ENCODE assay signal across 26 mouse cellular contexts in the genomic region with DNA sequence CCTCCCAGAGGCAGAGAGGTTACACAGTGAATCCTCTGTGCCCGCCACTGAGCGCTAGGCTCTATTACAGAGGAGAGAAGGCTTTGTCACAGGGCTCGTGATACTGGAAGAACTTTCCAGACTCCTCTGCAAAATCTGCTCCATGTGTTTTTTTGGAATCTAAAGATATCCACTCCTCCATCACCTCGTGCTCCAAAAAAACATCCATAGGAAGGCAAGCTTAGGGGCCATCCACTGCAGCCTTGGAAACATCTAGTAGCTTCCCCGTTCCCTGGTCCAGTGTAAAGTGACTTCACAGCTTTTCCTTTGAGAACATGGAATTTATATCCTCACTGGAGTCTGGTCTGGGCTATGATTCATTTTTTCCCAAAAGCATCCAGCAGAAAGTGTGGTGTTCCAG.
DNase-seq lines count a peak whose midpoint lies in the region; ATAC-seq lines count a peak whose summit lies in the region.
"Had no signal": no experiment of that assay in that cellular context is flagged by ENCODE, and none has a peak within 500 bp of the region (broad histone marks: within the 10 kb centered on the region; RNA-seq: fewer than 3 reads in every experiment).

No protein-coding gene starts in this region.

- no peak overlapping the region for H3K27ac ChIP-seq in hindbrain, embryonic 13.5 days
- H3K27ac ChIP-seq: embryonic facial prominence, embryonic 13.5 days; lung, embryonic 15.5 days; macrophage; midbrain, embryonic 13.5 days; neural tube, embryonic 15.5 days; stomach, postnatal 0 days had no signal

- ATAC-seq in hindbrain, embryonic 13.5 days (ENCODE audit: low FRiP score): no peak
- ATAC-seq: forebrain, embryonic 16.5 days; midbrain, embryonic 13.5 days had no signal

- no peaks in the 10 kb centered on the region for H3K36me3 ChIP-seq in hindbrain, embryonic 13.5 days
- H3K36me3 ChIP-seq: embryonic facial prominence, embryonic 13.5 days; heart, embryonic 12.5 days; lung, embryonic 15.5 days; midbrain, embryonic 13.5 days; neural tube, embryonic 15.5 days had no signal

- no peaks in the 10 kb centered on the region for H3K9me3 ChIP-seq in hindbrain, embryonic 13.5 days
- H3K9me3 ChIP-seq: embryonic facial prominence, embryonic 13.5 days; heart, embryonic 12.5 days; lung, embryonic 15.5 days; midbrain, embryonic 13.5 days; neural tube, embryonic 15.5 days had no signal

- H3K4me1 ChIP-seq in hindbrain, embryonic 13.5 days (replicated peaks): 0 out of 2 replicates have a peak, but pooled peaks cover 5% of the 10 kb centered on the region
- H3K4me1 ChIP-seq: embryonic facial prominence, embryonic 13.5 days; lung, embryonic 15.5 days; midbrain, embryonic 13.5 days; neural tube, embryonic 15.5 days had no signal

- H3K9ac ChIP-seq in hindbrain, embryonic 13.5 days: no peak overlapping the region
- H3K9ac ChIP-seq: embryonic facial prominence, embryonic 13.5 days; heart, embryonic 12.5 days; lung, embryonic 15.5 days; midbrain, embryonic 13.5 days; neural tube, embryonic 15.5 days had no signal

- no peak overlapping the region for H3K4me3 ChIP-seq in hindbrain, embryonic 13.5 days
- H3K4me3 ChIP-seq: embryonic facial prominence, embryonic 13.5 days; heart, embryonic 12.5 days; left cerebral cortex, adult 2 months; lung, embryonic 15.5 days; midbrain, embryonic 13.5 days; myocyte; neural tube, embryonic 15.5 days had no signal

- no peaks in the 10 kb centered on the region for H3K27me3 ChIP-seq in hindbrain, embryonic 13.5 days
- H3K27me3 ChIP-seq: midbrain, embryonic 13.5 days; neural tube, embryonic 15.5 days had no signal

- 82% methylated on average over 5 of the region's 5 CpGs for WGBS in hindbrain, embryonic 13.5 days

- peak; percentile 76 for DNase-seq in brain, adult 2 months (ENCODE audit: low read depth, low spot score)
- peak; percentile 24 to 31 for DNase-seq in frontal cortex, postnatal 14 days (ENCODE audit: low spot score in 2 of 2)
- DNase-seq in left cerebral cortex, adult 18-20 months (ENCODE audit: low spot score in 2 of 2): peak; percentile 34 to 37
- DNase-seq in right cerebral cortex, postnatal 10 days (ENCODE audit: low spot score in 2 of 2): peak; percentile 35 to 59
- no peak for DNase-seq in kidney, postnatal 25 days
- DNase-seq in adrenal gland, adult 2 months: no peak
- DNase-seq: adrenal gland, postnatal 10 days; B cell, adult 2 months; cerebellum, adult 9-10 months; gastrocnemius, postnatal 25 days; heart, postnatal 36 days; kidney, adult 18-20 months; kidney, postnatal 14 days; retina, postnatal 1 day; thymus, postnatal 25 days had no signal

- H3K4me2 ChIP-seq in hindbrain, embryonic 13.5 days: no peak overlapping the region
- H3K4me2 ChIP-seq: embryonic facial prominence, embryonic 13.5 days; heart, embryonic 12.5 days; lung, embryonic 15.5 days; midbrain, embryonic 13.5 days; neural tube, embryonic 15.5 days had no signal

Comparison
In these comparisons a context has a peak if more than half of its experiments do, and no peak if none do; other contexts are left out.
1. DNase-seq: peak in brain, adult 2 months (single experiment), frontal cortex, postnatal 14 days (2 of 2), left cerebral cortex, adult 18-20 months (2 of 2) and right cerebral cortex, postnatal 10 days (2 of 2); none in kidney, postnatal 25 days (0 of 2) and adrenal gland, adult 2 months (single experiment).